Mouse (Mus musculus): ENCODE measurements around the gene Tsc1.
A peak's percentile ranks its signal among the peaks of the same experiment; 100 is the strongest.

Tsc1 gene

DNA sequence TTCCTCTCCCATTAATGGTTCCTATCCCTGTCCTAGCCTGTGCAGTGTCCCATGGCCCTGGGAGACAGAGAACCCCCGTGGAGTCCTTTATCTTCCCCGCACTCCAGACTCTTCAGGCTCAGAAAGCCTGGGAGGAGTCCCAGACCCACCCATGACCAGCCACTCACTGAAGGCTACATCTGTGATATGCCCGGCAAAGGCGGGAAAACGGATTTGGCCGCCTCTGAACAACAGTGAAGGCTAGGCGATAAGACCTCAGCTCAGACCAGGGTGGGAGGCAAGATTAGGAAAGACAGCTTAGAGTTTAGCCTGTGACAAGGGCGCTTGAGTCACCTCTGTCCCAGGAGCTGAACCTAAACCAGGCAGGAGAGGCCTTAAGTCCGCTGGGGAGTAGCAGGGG is 24.2 kb upstream of the Tsc1 start:
- no peak for DNase-seq

DNA sequence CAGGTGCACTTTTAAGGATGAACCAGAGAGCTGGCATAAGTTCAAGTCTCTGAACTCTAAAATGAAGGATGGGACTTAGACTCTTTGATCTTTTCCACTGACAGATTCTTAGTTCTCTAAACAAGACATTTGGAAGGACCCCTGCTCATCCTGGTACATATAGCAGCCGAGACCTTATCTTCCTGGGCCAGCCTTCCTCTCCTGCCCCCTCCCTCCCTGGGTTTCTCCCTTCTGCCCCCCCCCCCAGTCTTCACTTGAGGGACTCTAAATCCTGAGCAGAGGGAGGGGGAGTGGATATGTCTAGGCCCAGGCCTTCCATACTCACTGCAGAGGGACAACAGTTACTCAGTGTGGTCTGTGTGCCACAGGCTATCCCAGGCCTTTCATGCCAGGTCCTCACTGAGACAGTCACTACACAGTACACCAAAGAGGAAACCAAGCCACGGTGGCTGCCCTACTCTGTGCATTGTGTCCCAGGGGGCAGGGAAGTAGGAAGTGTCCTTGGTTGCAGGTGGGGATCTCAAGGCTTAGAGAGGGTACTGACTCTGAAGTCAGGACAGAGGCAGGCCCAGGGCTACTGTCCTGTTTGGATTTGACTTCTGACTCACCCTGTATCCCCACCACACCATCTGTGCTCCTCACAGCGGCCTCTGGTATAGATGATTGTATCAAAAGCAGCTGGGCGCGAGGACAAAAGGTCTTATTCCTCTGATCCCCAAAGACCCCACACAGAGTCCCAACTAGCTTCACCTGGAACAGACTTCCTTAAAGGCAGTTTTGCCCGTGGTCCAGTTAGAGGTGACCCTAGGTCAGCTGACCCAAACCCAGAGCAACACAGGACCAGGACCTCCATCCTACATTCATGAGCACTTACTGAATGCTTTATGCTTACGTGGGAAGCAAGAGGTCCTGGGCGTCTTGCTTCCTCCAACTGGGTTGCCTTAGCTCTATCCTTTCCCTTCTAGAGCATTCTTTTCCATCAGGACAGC is 23.2 kb upstream of the Tsc1 start:
- DNase-seq: no peak

DNA sequence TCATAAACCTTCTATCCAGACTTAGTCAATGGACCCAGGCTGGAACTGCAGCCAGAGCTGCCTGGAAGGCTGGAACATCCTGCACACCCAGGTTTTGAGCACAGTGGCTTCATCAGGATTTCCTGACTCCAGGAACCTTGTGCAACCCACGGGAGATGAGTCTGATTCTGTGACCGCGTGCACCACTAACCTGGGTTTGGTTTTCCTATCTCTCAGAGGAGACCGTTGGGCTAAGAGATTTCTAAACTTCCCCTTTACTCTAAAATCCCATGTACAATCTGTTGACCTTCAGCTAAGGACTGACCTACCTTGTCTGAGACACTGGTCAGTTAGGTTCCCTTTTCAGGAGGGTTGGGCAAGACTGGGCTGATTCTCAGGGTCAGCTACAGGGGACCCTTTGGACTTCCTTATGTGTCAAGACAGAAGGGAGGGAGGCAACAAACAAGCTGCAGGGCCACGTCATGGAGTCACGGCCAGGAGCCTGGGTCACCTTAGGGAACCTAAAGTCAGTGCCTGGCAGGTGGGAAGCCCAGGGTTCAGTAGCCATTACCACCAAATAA is 22.2 kb upstream of the Tsc1 start:
- no peak for DNase-seq

DNA sequence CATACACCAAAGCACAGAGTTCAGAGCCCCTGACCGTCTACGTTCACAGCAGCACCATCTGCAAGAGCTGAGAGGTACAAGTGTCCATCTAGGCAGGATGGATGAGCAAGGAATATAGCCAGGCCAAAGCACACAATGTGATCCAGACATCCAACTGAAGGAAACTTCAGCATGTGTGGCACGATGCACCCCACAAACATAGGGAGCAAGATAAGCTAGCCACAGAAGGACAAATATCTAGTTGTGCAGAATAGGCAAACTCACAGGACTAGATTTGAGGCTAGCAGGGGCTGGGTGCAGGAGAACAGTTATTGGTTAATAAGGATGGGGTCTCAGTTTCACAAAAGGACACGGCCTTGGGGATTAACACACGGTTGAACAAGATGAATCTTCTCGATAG is 21.7 kb upstream of the Tsc1 start:
- no peak for DNase-seq

DNA sequence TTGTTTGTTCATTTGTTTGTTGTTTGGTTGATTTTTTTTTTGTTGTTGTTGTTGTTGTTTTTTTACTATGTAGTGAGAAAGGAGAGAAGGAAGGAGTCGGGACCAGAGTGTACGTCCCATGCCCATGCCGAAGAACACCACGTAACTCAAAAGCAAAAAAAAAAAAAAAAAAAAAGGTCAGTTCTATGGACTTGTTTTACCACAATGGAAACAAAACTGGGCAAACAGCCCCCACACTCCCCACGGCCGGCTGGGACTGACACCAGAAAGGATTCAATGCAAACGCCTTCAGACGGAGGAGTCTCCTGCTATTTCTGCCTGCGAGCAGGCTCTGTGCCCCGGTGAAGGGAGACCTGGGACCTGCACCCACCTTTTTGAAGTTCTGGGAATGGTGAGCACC is 20.5 kb upstream of the Tsc1 start:
- no peak for DNase-seq

DNA sequence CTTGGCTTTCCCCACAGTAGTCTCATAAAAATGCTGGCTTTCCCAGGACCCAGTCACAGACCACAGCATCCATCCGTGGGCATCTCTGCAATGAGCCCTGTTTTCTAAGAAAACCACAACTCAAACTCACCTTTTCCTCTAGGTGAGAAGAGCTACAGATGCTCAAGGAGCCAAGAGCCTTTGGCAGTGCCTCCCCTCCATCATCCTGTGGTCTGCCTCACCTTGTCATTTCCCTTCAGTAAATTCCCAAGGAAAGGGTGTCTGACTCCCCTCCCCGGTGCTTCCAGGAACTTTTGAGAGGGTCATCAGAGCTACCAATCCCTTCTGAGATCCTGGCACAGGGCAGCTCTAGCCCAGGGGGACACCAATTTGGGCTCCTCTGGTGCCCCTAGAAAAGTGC is 19.9 kb upstream of the Tsc1 start:
- no peak for DNase-seq

DNA sequence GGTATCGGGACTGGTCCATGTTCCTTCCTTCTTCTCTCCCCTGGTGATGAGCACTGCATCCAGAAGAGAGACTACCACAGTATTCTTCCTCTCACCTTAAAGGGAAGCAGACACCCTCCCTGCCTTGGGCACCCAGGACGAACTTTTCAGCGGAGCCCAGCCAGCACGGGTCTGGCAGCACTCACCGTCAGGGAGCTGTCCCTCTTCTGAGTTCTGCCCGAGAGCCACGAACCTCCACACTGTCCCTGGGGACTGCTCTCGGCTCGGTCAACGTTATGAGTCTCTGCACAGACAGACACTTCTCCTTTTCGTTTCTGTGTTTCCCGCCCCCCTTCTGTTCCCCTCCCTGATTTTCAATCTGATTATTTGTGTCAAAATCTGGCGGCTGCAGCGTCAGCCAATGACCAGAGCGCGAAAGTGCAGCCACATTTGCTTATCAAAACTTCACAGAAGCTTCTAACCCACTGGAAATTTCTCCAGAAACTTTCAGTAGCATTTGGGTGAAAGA is 19.3 kb upstream of the Tsc1 start, which contains the start of gene Gfi1b:
Gene Gfi1b, minus strand, starts transcription at position 319 of the 508 bp plus-strand sequence.
- DNase-seq: no peak

DNA sequence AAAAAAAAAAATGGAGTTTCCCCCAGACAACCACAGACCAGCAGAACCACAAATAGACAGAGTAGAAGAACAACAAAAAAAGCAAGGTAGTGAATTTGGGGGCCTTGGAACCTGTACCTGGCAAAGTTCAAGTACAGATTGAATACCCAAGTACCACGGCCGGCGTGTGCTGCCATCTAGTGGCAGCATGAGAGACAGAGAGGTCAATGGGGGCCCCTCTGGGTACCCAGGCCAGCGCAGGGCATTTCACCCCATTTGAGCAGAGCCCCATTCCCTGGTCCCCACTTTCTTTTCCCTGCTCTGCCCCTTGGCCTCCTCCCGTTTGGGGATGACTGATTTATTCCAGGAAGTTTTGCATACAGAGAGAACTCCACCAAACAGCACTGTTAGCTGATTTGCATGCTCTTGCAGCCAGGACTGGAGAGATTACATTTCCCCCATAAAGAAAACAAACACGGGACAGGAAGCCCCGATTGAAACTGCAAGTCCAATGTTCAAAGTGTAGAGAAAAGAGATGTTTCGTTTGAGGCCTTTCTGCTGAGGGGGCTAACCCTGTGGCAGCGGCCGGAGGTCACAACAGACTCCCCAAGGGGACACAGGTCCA is 18.4 kb upstream of the Tsc1 start:
- no peak for DNase-seq

GRCm38 (mm10) chr2:28624870-28625269 is 16.2 kb upstream of the Tsc1 start:
- no peak for DNase-seq

GRCm38 (mm10) chr2:28626038-28626437 is 15.0 kb upstream of the Tsc1 start:
- no peak for DNase-seq

- DNase-seq: no peak
Observed at GRCm38 (mm10) chr2:28628053-28628452, 13.0 kb upstream of the Tsc1 start.

GRCm38 (mm10) chr2:28629911-28630381 is 11.1 kb upstream of the Tsc1 start:
- DNase-seq: no peak

GRCm38 (mm10) chr2:28632626-28633025 is 8.4 kb upstream of the Tsc1 start:
- DNase-seq: no peak

GRCm38 (mm10) chr2:28633136-28633535 is 7.9 kb upstream of the Tsc1 start:
- DNase-seq: no peak

DNA sequence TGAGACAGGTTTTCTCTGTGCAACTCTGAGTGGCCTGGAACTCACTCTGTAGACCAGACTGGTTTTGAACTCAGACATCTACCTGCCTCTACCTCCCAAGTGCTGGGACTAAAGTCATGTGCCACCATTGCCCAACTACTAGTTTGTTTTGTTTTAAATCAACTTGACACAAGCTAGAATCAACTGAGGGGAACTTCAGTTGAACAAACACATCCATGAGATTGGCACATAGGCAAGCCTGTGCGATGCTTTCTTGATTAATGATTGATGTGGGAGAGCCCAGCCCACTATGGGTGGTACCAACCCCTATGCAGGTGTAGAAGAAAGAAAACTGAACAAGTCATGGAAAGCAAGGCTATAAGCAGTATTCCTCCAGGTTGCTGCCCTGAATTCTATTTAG is 5.8 kb upstream of the Tsc1 start:
- no peak for DNase-seq

- no peak for DNase-seq
Observed at GRCm38 (mm10) chr2:28637106-28637845, 3.8 kb upstream of the Tsc1 start.

- DNase-seq: no peak
Observed at GRCm38 (mm10) chr2:28638352-28638751, 2.7 kb upstream of the Tsc1 start.

- peak; percentile 26 for DNase-seq
Observed at GRCm38 (mm10) chr2:28638886-28639285, 2.1 kb upstream of the Tsc1 start.

- DNase-seq: peak; percentile 52
Observed at GRCm38 (mm10) chr2:28639794-28640193, 1.2 kb upstream of the Tsc1 start.

GRCm38 (mm10) chr2:28641435-28641941 is 460 bp downstream of the Tsc1 start:
- DNase-seq: no peak

DNA sequence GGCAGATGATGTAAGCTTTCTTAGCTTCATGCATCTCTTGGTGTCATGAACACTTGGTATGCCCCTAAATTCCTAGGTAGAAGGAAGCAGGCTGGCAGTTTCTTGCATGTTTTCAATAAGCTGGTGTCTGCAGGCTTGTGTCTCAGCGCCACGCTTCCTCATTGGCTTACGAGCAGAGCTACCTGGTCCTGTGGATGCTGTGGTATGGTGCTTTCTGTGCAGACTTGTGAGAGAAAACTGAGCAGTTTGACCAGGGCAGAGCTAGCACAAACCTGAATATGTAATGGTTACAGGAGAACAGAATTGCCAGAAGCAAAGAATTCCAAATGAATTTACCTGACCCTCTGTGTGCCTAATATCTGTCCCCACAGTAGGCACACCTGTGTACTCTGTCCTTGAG is 2.1 kb downstream of the Tsc1 start:
- no peak for DNase-seq

- peak; percentile 26 for DNase-seq
Observed at GRCm38 (mm10) chr2:28650526-28650925, 9.5 kb downstream of the Tsc1 start.

DNA sequence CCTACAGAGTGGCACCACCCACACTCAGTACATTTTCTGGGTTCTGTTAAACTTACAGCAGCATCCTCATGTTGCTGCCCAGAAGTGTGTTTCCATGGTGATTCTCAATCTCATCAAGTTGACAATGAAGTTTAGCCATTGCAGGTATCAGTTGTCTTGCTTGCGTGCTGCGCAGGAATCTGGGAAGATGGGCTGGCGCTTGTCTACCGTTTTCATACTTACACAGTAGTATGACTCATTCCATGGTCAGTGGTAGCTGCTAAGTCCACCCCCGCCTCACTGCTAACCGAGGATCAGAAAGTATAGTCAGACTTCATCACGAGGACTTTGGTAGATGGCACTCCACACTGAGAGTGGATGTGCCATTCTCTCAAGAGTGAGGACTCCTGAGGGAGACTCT is 12.3 kb downstream of the Tsc1 start:
- no peak for DNase-seq

Data from cerebellum, adult 9-11 months (tissue).